Mouse (Mus musculus) heart, adult 11 months (tissue): ENCODE measurements around the gene Spag5.
"Not testable (repeated sequence)": the region's sequence is repeated elsewhere in the genome, so short reads cannot be mapped to it uniquely, and the experiment has no call there.

Experiments used
- DNase-seq: peaks from one replicate; pipeline ENCODE4 v3.0.0; 2022

Gene Spag5

GRCm38 (mm10) chr11:78301357-78302084 is at the start of gene Spag5:
Gene Spag5 (plus strand): TSS chr11:78301529.
- DNase-seq = peak; percentile 99

- DNase-seq = no peak
Measured at GRCm38 (mm10) chr11:78256618-78257017, 44.7 kb upstream of the Spag5 start.

DNA sequence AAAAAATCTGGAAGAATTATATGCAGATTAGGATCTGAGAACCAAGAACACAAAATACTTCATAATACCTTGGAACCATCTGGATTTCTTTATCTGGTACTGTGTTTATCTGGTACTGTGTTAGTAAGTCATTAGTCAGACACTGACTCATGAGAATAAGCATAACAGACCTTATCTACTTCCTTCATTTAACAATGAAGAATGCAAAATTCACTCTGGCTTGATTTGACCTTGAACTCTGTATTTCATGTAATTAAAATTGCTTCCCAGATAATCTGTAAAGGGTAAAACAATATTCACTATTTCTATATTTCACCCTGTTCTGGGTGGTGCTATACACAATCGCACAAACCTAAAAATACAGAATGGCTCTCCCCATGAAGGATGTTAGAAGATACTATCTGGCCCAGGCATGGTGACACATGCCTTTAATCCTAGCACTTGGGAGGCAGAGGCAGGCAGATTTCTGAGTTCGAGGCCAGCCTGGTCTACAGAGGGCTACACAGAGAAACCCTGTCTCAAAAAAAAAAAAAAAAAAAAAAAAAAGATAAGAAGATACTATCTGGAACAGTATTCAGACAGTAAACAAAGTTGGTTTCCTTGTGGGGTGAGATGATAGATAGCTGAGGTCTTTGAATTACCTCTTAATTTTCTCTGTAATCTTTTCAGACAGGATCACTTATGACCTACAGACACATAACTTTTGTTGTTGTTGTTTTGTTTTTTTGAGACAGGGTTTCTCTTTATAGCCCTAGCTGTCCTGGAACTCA is 40.7 kb upstream of the Spag5 start:
- no peak for DNase-seq

- DNase-seq = peak; percentile 100
Measured at GRCm38 (mm10) chr11:78261380-78262352, 39.7 kb upstream of the Spag5 start, which contains the start of gene 2610507B11Rik. Gene 2610507B11Rik (plus strand): TSS chr11:78261752.

DNA sequence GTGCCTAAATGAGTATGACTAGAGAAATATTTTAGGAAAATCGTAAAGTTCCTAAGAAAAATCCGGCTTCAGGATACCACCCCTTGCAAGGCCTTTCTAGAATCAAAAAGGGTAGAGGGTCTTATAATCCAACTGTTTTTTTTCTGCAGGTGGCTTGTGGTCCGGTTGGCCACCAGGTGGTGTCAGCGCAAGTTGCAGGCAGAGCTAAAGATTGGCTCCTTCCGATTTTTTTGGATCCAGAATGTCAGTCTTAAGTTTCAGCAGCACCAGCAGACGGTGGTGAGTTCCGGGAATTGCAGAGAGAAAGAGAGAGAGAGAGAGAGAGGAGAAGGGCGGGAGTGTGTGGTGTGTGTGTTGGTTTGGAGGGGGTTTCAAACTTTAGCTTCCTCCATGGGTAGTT is 38.8 kb upstream of the Spag5 start:
- DNase-seq = peak; percentile 91

- DNase-seq = no peak
Measured at GRCm38 (mm10) chr11:78265571-78265970, 35.8 kb upstream of the Spag5 start.

DNA sequence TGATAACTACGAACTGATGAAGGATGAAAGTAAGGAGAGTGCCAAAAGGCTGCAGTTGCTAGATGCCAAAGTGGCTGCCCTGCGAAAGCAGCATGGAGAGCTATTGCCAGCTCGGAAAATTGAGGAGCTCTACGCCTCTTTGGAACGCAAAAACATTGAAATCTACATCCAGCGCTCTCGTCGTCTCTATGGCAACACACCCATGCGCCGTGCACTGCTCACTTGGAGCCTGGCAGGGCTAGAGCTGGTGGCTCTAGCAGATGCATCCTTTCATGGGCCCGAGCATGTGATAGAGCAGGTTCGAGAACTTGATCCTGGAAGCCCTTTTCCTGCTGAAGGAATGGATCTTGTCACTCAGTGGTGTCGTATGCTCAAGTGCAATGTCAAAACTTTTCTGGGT is 29.3 kb upstream of the Spag5 start:
- no peak for DNase-seq

- no peak for DNase-seq
Measured at GRCm38 (mm10) chr11:78275596-78275995, 25.7 kb upstream of the Spag5 start.

GRCm38 (mm10) chr11:78276169-78276568 is 25.2 kb upstream of the Spag5 start:
- DNase-seq = not testable (repeated sequence)

DNA sequence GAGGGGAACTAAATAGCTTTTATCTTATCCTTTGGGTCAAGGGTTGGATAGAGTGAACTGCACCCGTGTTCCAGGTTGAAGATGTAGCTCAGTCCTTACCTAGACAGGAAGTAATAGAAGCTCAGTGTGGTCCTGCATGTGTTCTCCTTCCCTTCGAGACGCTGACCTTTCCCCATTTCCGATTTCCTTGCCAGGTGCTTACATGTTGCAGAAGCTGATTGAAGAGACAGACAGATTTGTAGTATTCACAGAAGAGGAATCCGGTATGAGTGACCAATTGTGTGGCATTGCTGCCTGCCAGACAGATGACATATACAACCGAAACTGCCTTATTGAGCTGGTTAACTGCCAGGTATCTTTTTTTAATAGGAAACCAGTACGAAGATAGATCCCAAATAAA is 22.5 kb upstream of the Spag5 start:
- DNase-seq = peak; percentile 93

- DNase-seq = no peak
Measured at GRCm38 (mm10) chr11:78279586-78279985, 21.7 kb upstream of the Spag5 start.

GRCm38 (mm10) chr11:78289146-78289763 is 12.1 kb upstream of the Spag5 start:
- no peak for DNase-seq

- DNase-seq = no peak
Measured at GRCm38 (mm10) chr11:78290654-78291053, 10.7 kb upstream of the Spag5 start, which contains the start of gene BC030499. Gene BC030499 (plus strand): TSS chr11:78290841.

- no peak for DNase-seq
Measured at GRCm38 (mm10) chr11:78294585-78294984, 6.7 kb upstream of the Spag5 start.

- DNase-seq = no peak
Measured at GRCm38 (mm10) chr11:78300917-78301316, 412 bp upstream of the Spag5 start.

DNA sequence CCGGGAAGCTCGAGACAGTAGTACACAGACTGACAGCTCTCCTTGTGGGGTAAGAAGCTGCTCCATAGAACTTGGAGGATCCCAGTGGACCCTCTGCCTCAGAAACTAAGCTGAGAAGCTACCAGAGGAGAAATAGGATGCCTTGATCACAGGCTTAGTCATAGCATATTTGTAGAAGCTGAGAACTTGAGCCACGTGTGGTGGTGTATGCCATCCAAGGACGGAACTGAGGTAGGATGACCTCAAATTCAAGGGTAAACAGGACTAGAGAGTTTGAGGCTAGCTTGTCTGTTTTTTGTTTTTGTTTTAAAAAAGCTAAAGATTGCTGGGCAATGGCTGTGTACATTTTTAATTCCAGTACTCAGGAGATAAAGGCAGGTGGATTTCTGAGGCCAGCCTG is 3.9 kb downstream of the Spag5 start:
- no peak for DNase-seq

- DNase-seq = no peak
Measured at GRCm38 (mm10) chr11:78310861-78311511, 9.7 kb downstream of the Spag5 start.

- DNase-seq = no peak
Measured at GRCm38 (mm10) chr11:78313662-78314061, 12.3 kb downstream of the Spag5 start.

DNA sequence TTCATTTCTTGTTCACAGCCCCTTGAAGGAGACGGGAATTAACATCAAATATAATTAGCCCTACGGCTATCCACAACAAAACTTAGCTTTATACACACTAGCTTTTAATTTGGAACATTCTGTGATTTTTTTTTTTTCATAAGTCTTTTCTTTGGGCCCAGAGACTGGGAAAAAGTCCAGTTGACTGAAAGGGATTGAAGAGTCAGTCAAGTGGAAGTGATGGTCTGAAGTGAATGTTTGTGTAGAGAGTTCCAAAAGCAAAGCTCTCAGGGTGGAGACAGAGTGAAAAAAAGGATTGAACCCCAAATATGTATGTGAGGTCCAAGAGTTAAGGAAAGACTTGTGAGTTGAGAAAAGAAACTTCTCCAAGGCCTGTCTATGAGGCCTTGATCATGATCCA is 17.1 kb downstream of the Spag5 start:
- DNase-seq = no peak

DNA sequence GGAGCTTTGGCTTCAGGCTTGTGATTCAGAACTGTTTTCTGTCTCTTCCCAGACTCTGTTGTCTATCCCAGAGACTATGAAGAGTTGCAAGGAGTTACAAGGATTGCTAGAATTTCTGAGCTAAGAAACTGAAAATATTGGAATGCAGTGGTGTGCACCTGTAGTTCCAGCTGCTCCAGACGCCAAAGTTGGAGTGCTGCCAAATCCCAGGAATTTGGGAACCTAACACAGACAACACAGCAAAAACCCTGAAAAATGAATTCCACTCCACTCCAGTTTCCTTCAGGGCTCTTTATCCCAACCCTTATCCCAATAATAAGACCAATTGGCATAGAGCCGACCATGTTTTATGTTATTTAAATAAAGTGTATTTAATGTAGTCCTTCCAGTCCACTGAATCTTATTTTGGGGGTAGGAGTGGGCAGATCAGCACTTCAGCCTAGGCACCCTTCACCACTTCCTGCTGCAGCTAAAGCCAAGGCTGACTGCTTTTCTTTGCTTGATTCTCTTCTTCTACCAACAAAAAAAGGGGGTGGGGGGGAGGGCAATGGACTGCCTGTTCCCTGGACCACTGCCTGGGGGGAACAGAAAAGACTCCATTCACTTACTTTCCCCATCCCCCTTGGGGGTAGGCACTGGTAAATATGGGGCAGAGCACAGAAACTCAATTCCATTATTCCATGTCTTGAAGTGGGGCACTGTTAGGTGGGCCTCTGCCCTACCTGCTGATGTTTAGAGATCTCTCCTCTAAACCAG is 20.9 kb downstream of the Spag5 start:
- peak; percentile 23 for DNase-seq

- DNase-seq = peak; percentile 97
Measured at GRCm38 (mm10) chr11:78322860-78323259, 21.5 kb downstream of the Spag5 start, which contains the start of gene Aldoc. Gene Aldoc (plus strand): TSS chr11:78322968.
